Mouse (Mus musculus): ENCODE results near the gene Esrp2.

DNA sequence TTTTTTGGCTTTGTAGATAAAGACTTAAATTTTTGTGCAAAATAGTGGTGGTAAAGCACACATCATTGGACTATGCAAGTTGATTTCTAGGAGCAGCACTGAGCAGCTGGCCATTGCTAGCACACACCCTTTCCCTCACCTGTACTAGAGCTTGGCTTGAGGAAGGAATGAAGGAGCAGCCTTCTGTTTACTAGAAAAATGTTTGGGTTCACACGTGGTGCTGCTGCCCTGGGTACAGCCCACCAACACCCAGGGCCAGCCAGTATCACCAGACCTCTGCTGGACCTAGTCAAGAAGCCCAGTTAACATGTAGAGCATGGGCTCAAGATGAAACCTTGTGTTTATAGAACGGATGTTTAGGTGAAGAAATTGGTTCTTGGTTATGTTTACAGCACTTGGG is 6.8 kb downstream of the Esrp2 start:
- TF ChIP-seq TAL1 (IDR thresholded peaks at IDR 0.05; ENCODE audit: low read length) (no peak), GATA1 (IDR thresholded peaks at IDR 0.05; ENCODE audit: low read length) (no peak)
